Mouse (Mus musculus) hindbrain, embryonic 10.5 days (tissue): ENCODE measurements around the gene Tecpr1. TPM values are rescaled to one million over a fixed set of nuclear protein-coding genes. Genes with fewer than 3 reads are reported as not detected.

Experiments
- DNase-seq: peaks from one replicate; pipeline ENCODE4 v3.0.0-alpha.2; 2017; ENCODE audit warnings: low spot score
- H3K27ac ChIP-seq: fragments of 300-500 bp; sonication (generic); 2 replicates; pipeline ENCODE4 v1.5.1; 2016; ENCODE audit warnings: mild to moderate bottlenecking, moderate library complexity
- H3K27me3 ChIP-seq: fragments of 300-500 bp; sonication (generic); 2 replicates; pipeline ENCODE4 v1.6.1; 2016; ENCODE audit warnings: mild to moderate bottlenecking; ENCODE audit not compliant: poor library complexity, insufficient read depth, severe bottlenecking
- H3K36me3 ChIP-seq: fragments of 300-500 bp; sonication (generic); 2 replicates; pipeline ENCODE4 v1.6.1; 2016; ENCODE audit warnings: mild to moderate bottlenecking, moderate library complexity
- H3K4me1 ChIP-seq: fragments of 300-500 bp; sonication (generic); replicated peaks from 2 replicates; pipeline ENCODE4 v1.6.1; 2016; ENCODE audit warnings: mild to moderate bottlenecking
- H3K4me3 ChIP-seq: fragments of 300-500 bp; sonication (generic); 2 replicates; pipeline ENCODE4 v1.5.1; 2016; ENCODE audit warnings: mild to moderate bottlenecking, moderate library complexity
- H3K9me3 ChIP-seq: fragments of 300-500 bp; sonication (generic); 2 replicates; pipeline ENCODE4 v1.6.1; 2016; ENCODE audit warnings: mild to moderate bottlenecking, moderate library complexity
- WGBS: fragments of 180-500 bp; shearing (Covaris S2); methylation state at CpG from one replicate; pipeline ENCODE4 v1.1.7; 2016; 5-methylcytosine and 5-hydroxymethylcytosine counted together
- polyA plus RNA-seq: library from polyadenylated mRNA; unstranded; fragments of >200 nt; fragmentation: Nextera tagmentation; extraction: Ambion mirVana; gene quantifications from 2 replicates; pipeline ENCODE4 v1.2.1, GENCODE M21; 2016

Gene Tecpr1
- polyA plus RNA-seq, 1 experiment from 2014 or later: 24.7 TPM

- Histone ChIP-seq H3K4me3 (peak overlapping the region; percentile 99), H3K27me3 (no peaks in the 10 kb centered on the region), H3K36me3 (peaks cover 56% of the 10 kb centered on the region), H3K9me3 (no peaks in the 10 kb centered on the region), H3K27ac (peak overlapping the region; percentile 98), H3K4me1 (peaks cover 57% of the 10 kb centered on the region)
- no peak for DNase-seq
- 37% methylated on average over 14 of the region's 14 CpGs for WGBS
Measured at GRCm38 (mm10) chr5:144258131-144258611, 34.8 kb upstream of the Tecpr1 start.

DNA sequence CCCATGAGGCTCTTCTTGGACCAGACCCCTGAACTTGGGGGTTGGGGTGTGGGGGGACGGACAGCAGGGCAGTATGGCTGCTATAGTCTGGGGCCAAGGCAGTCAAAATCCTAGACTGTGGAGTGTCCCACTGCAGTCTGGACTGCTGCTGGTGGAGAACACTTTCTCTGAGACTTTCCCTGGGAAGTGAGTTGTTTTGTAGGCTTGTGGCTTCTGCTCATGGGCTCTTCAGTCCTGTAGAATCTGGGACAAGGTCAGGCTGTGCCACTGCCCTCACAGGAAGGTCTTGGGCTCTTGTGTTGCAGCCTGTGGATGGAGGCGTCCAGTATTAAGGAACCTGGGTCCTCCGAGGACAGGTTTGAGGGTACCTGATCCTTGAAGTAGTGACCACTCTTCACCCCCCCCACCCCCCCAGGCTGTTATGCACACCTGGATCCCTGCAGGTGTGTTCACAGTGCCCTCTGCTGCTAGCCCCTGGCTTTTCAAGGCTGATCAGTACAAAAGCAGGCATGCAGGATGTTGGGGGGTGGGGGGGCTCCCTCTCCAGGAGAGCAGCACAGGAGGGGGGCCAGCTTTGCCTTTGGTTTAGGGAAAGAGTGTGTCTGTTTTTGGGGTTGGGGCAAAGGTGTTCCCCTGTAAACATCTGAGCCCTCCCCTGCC, 34.2 kb upstream of the Tecpr1 start:
- Histone ChIP-seq H3K27ac (peak overlapping the region; percentile 98), H3K9me3 (no peaks in the 10 kb centered on the region), H3K4me3 (peak overlapping the region; percentile 99), H3K27me3 (no peaks in the 10 kb centered on the region), H3K36me3 (peaks cover 51% of the 10 kb centered on the region), H3K4me1 (peaks cover 57% of the 10 kb centered on the region)
- 65% methylated on average over 3 of the region's 3 CpGs for WGBS
- DNase-seq: no peak

DNA sequence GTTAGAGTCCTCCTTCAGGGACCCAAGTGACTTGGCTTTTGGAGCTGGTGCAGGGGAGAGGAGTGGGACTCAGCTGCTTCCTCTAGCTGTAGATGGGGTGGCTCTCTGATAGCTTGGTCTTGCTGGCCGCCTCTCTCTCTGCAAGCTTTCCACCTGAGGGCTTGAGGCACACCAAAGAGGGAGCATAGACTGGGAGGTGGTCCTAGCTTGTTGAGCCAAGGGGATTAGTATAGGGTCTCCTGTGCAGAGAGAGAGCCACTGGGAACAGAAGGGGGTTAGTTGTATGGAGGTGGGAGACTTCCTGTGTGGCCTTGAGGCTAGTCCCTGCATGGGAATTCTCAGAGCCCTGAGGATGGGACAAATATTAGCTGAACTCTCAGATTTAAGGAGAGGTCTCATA, 33.5 kb upstream of the Tecpr1 start:
- 50% methylated on average over 1 of the region's 1 CpGs for WGBS
- DNase-seq: peak; percentile 34
- H3K27ac ChIP-seq: peak overlapping the region; percentile 98
- peaks cover 46% of the 10 kb centered on the region for H3K36me3 ChIP-seq
- H3K4me1 ChIP-seq: peaks cover 52% of the 10 kb centered on the region
- peak overlapping the region; percentile 99 for H3K4me3 ChIP-seq
- no peaks in the 10 kb centered on the region for H3K9me3 ChIP-seq
- no peaks in the 10 kb centered on the region for H3K27me3 ChIP-seq

DNA sequence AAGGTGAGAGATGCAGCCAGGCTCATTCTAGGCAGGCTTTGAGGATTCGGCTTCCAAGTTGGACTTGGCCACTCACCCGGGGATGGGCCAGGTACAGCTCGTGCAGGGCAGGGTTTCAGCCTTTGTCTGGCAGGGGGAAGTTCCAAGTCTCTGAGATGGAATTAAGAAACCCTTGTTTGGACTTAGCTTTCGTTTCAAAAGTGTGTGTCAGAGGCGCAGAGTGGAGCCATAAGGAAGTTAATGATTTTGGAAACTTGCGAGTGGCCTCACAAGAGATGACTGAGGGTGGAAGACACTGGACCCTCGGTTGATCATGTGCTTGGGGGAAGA, 33.1 kb upstream of the Tecpr1 start:
- H3K4me1 ChIP-seq: peaks cover 49% of the 10 kb centered on the region
- H3K4me3 ChIP-seq: peak overlapping the region; percentile 99
- WGBS: 18% methylated on average over 7 of the region's 7 CpGs

DNA sequence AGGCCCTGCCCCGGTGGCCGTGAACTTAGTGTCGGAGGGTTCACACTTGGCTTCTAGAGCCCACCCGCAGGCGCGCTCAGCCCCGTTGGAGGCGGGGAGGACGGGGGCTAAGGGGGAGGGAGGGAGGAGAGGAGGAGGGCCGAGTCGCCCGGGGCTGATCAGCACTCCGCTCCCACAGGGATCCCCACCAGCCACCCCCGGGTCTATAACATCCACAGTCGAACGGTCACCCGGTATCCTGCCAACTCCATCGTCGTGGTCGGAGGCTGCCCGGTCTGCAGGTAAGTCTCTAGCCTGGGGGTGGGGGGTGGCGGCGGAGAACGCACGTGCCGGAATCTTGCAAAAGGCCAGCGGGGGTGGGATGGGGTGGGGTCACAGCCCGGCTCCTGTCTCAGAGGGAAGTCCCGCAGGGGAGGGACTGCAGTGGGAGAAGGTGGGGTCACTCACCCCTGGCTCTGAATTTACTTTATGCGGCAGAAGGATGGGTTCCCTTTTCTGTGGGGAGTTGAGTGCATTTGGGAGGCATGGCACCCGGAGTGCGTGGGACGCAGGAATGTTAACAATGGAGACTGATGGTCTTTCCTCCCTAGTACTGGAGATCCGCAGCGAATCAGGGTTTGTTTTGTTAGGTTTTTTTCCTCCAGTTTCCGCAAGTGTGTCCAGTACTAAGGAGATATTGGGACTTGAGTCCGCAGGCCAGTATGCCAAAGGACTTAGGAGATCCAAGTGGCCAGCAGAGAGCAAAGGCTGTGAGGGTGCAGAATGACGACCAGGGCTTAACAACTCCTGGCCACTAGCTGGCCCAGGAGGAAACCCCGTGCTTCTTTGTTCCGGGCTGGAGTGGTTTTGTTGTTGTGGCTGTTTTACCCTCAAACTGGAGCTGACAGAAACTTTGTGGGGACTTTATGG, 32.5 kb upstream of the Tecpr1 start:
- under 1% methylated on average over 40 of the region's 40 CpGs for WGBS
- Histone ChIP-seq H3K27me3 (no peaks in the 10 kb centered on the region), H3K4me3 (peak overlapping the region; percentile 99), H3K27ac (peak overlapping the region; percentile 98), H3K36me3 (peaks cover 36% of the 10 kb centered on the region), H3K9me3 (no peaks in the 10 kb centered on the region), H3K4me1 (peaks cover 45% of the 10 kb centered on the region)
- peak; percentile 72 for DNase-seq

More for the DNA sequence above, 33.1 kb upstream of the Tecpr1 start:
- H3K27me3 ChIP-seq: no peaks in the 10 kb centered on the region
- peak overlapping the region; percentile 98 for H3K27ac ChIP-seq
- no peaks in the 10 kb centered on the region for H3K9me3 ChIP-seq
- H3K36me3 ChIP-seq: peaks cover 43% of the 10 kb centered on the region
- no peak for DNase-seq

- Histone ChIP-seq H3K27me3 (no peaks in the 10 kb centered on the region), H3K9me3 (peaks cover 6% of the 10 kb centered on the region; the same call in 1 of the 2 replicates), H3K4me3 (peak overlapping the region; percentile 99), H3K36me3 (peaks cover 28% of the 10 kb centered on the region), H3K27ac (peak overlapping the region; percentile 98), H3K4me1 (peaks cover 42% of the 10 kb centered on the region)
- DNase-seq: peak; percentile 93
- whole genome bisulfite sequencing: under 1% methylated on average over 84 of the region's 84 CpGs
Measured at GRCm38 (mm10) chr5:144254811-144255631, 31.6 kb upstream of the Tecpr1 start.

- Histone ChIP-seq H3K27me3 (no peaks in the 10 kb centered on the region), H3K9me3 (peaks cover 10% of the 10 kb centered on the region; the same call in 1 of the 2 replicates), H3K4me1 (peaks cover 37% of the 10 kb centered on the region), H3K27ac (peak overlapping the region; percentile 98), H3K36me3 (peaks cover 22% of the 10 kb centered on the region), H3K4me3 (peak overlapping the region; percentile 99)
- WGBS: 60% methylated on average over 16 of the region's 16 CpGs
- no peak for DNase-seq
Measured at GRCm38 (mm10) chr5:144254122-144254810, 30.9 kb upstream of the Tecpr1 start.

GRCm38 (mm10) chr5:144253212-144253611, 29.8 kb upstream of the Tecpr1 start:
- H3K27me3 ChIP-seq: no peaks in the 10 kb centered on the region
- no peak overlapping the region for H3K27ac ChIP-seq
- H3K9me3 ChIP-seq: peaks cover 10% of the 10 kb centered on the region; the same call in 1 of the 2 replicates
- WGBS: 74% methylated on average over 4 of the region's 4 CpGs
- H3K4me1 ChIP-seq: peaks cover 27% of the 10 kb centered on the region
- DNase-seq: no peak
- H3K4me3 ChIP-seq: no peak overlapping the region
- H3K36me3 ChIP-seq: peaks cover 11% of the 10 kb centered on the region

- H3K27ac ChIP-seq: no peak overlapping the region
- peaks cover 10% of the 10 kb centered on the region; the same call in 1 of the 2 replicates for H3K9me3 ChIP-seq
- WGBS: 94% methylated on average over 13 of the region's 13 CpGs
- H3K36me3 ChIP-seq: no peaks in the 10 kb centered on the region
- H3K27me3 ChIP-seq: no peaks in the 10 kb centered on the region
- DNase-seq: no peak
- no peak overlapping the region for H3K4me3 ChIP-seq
- peaks cover 15% of the 10 kb centered on the region for H3K4me1 ChIP-seq
Measured at GRCm38 (mm10) chr5:144251876-144252577, 28.6 kb upstream of the Tecpr1 start.

GRCm38 (mm10) chr5:144249871-144250270, 26.5 kb upstream of the Tecpr1 start:
- 80% methylated on average over 3 of the region's 3 CpGs for WGBS
- Histone ChIP-seq H3K27ac (no peak overlapping the region), H3K9me3 (peaks cover 10% of the 10 kb centered on the region; the same call in 1 of the 2 replicates)

DNA sequence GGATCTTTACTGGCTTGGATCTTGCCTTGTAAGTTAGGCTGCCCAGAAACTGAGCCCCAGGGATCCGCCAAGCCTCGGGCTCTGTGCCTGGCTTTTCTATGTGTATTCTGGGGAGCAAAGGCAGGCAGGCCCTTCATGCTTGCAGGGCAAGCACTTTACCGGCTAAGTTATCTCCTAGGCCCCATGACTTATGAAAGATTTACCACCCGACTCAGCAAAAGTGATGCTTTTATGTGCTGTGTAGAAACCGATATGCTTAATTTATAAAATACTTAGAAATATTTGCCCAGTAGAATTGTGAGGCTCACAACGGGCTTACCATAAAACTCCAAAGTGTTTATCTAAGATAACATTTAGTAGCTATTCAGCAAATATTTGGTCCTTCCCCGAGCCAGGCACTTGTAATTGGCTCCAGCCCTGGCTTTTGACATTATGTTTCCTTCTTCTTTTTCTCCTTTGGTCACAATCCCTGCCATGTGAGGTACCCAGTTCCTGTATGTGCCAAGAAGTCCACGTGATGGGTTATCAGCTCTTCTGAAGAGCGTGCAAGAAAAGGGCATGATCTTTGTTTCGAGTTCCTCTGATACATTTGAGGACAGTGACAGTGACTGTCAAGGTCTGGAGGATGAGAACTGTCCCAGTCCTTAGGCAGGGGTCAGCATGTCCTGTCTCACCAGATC, 24.6 kb upstream of the Tecpr1 start:
- no peaks in the 10 kb centered on the region for H3K27me3 ChIP-seq
- peaks cover 10% of the 10 kb centered on the region; the same call in 1 of the 2 replicates for H3K9me3 ChIP-seq
- no peaks in the 10 kb centered on the region for H3K4me1 ChIP-seq
- WGBS: 81% methylated on average over 10 of the region's 10 CpGs
- DNase-seq: no peak
- no peaks in the 10 kb centered on the region for H3K36me3 ChIP-seq
- no peak overlapping the region for H3K4me3 ChIP-seq
- no peak overlapping the region for H3K27ac ChIP-seq

More at GRCm38 (mm10) chr5:144249871-144250270, 26.5 kb upstream of the Tecpr1 start:
- Histone ChIP-seq H3K4me3 (no peak overlapping the region), H3K27me3 (no peaks in the 10 kb centered on the region), H3K4me1 (peaks cover 8% of the 10 kb centered on the region), H3K36me3 (no peaks in the 10 kb centered on the region)
- DNase-seq: no peak
